Mouse (Mus musculus): ENCODE results near the gene Vmn1r200.
"Not testable (repeated sequence)": the region's sequence is repeated elsewhere in the genome, so short reads cannot be mapped to it uniquely, and the experiment has no call there.

- TF ChIP-seq CTCF (conservative IDR thresholded peaks at IDR 0.05; ENCODE audit: low read length); POU5F1 (IDR thresholded peaks at IDR 0.05; ENCODE audit: borderline replicate concordance, low read length): not testable (repeated sequence)
Observed at GRCm38 (mm10) chr13:22381128-22381527, 9.0 kb upstream of the Vmn1r200 start.

All from E14TG2a.4 (cell line).